Mouse (Mus musculus): Measurements from ENCODE around the gene Smc2.
"Not testable (repeated sequence)": the region's sequence is repeated elsewhere in the genome, so short reads cannot be mapped to it uniquely, and the experiment has no call there.

Gene Smc2

GRCm38 (mm10) chr4:52438886-52439664, at the start of gene Smc2:
Smc2 (plus strand) TSS chr4:52439243.
- DNase-seq (ENCODE audit: low spot score in 2 of 2): peak; percentile 79 to 81

- no peak for DNase-seq (ENCODE audit: low spot score in 2 of 2)
Observed at GRCm38 (mm10) chr4:52411587-52411986, 27.5 kb upstream of the Smc2 start.

GRCm38 (mm10) chr4:52423653-52424052, 15.4 kb upstream of the Smc2 start:
- DNase-seq (ENCODE audit: low spot score in 2 of 2): no peak

GRCm38 (mm10) chr4:52429310-52430198, 9.5 kb upstream of the Smc2 start:
- no peak for DNase-seq (ENCODE audit: low spot score in 2 of 2)

- not testable (repeated sequence) for DNase-seq (ENCODE audit: low spot score in 2 of 2)
Observed at GRCm38 (mm10) chr4:52435551-52435950, 3.5 kb upstream of the Smc2 start.

GRCm38 (mm10) chr4:52438371-52438885, 615 bp upstream of the Smc2 start:
- DNase-seq (ENCODE audit: low spot score in 2 of 2): no peak

- no peak for DNase-seq (ENCODE audit: low spot score in 2 of 2)
Observed at GRCm38 (mm10) chr4:52459726-52460125, 20.7 kb downstream of the Smc2 start.

- DNase-seq (ENCODE audit: low spot score in 2 of 2): peak; percentile 42 to 44
Observed at GRCm38 (mm10) chr4:52461321-52461720, 22.3 kb downstream of the Smc2 start.

- no peak for DNase-seq (ENCODE audit: low spot score in 2 of 2)
Observed at GRCm38 (mm10) chr4:52473431-52473830, 34.4 kb downstream of the Smc2 start.

- no peak for DNase-seq (ENCODE audit: low spot score in 2 of 2)
Observed at GRCm38 (mm10) chr4:52487486-52487885, 48.4 kb downstream of the Smc2 start.

GRCm38 (mm10) chr4:52497144-52497543, 58.1 kb downstream of the Smc2 start, which contains the start of gene Vma21-ps:
Vma21-ps (minus strand) TSS chr4:52497244.
- not testable (repeated sequence) for DNase-seq (ENCODE audit: low spot score in 2 of 2)

GRCm38 (mm10) chr4:52517580-52517979, 78.5 kb downstream of the Smc2 start:
- DNase-seq (ENCODE audit: low spot score in 2 of 2): no peak

- no peak for DNase-seq (ENCODE audit: low spot score in 2 of 2)
Observed at GRCm38 (mm10) chr4:52519301-52519700, 80.3 kb downstream of the Smc2 start.

GRCm38 (mm10) chr4:52526464-52526863, 87.4 kb downstream of the Smc2 start:
- DNase-seq (ENCODE audit: low spot score in 2 of 2): no peak

- DNase-seq (ENCODE audit: low spot score in 2 of 2): no peak
Observed at GRCm38 (mm10) chr4:52530636-52531035, 91.6 kb downstream of the Smc2 start.

All from frontal cortex, postnatal 14 days (tissue).